Mouse (Mus musculus) liver, postnatal 0 days (tissue): ENCODE results near the gene Abcb11.

Experiments
- CTCF ChIP-seq: sonication (generic); IDR thresholded peaks from 2 replicates; pipeline ENCODE4 v1.5.1; 2016; ENCODE audit warnings: antibody characterized with exemption, low read depth
- EP300 ChIP-seq: IDR thresholded peaks from 2 replicates; pipeline ENCODE4 v1.6.1; 2016; ENCODE audit warnings: antibody characterized with exemption, low read depth, mild to moderate bottlenecking

DNA sequence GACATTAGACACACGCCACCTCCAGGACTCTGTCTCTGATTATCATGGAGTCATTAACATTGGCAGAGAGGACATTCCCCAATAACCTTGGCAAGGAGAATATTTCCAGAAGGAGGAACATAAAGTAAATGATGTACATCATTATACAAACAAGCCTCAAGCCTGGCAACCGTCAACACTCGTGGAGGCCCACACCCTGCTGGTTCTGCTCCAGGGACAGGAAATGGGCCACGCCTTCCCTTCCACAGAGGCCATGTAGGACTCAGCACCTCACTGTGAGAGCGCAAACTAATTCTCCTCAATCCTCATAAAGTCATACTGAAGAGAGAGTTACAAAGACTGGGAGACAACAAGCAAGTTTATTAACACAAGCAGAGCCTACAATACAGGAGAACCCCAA lies 148.9 kb downstream of the Abcb11 start:
- TF ChIP-seq CTCF, result no peak
- no peak for TF ChIP-seq EP300
